Mouse (Mus musculus): ENCODE measurements at regions not wholly inside any gene's neighbourhood (a gene's known extent, or its start where the extent isn't known, plus 50 kb on each side); places are given as distances from the start of the nearest gene placed in this dataset.
A peak's percentile ranks its signal among the peaks of the same experiment; 100 is the strongest.
"Not testable (repeated sequence)": the region's sequence is repeated elsewhere in the genome, so short reads cannot be mapped to it uniquely, and the experiment has no call there.

DNA sequence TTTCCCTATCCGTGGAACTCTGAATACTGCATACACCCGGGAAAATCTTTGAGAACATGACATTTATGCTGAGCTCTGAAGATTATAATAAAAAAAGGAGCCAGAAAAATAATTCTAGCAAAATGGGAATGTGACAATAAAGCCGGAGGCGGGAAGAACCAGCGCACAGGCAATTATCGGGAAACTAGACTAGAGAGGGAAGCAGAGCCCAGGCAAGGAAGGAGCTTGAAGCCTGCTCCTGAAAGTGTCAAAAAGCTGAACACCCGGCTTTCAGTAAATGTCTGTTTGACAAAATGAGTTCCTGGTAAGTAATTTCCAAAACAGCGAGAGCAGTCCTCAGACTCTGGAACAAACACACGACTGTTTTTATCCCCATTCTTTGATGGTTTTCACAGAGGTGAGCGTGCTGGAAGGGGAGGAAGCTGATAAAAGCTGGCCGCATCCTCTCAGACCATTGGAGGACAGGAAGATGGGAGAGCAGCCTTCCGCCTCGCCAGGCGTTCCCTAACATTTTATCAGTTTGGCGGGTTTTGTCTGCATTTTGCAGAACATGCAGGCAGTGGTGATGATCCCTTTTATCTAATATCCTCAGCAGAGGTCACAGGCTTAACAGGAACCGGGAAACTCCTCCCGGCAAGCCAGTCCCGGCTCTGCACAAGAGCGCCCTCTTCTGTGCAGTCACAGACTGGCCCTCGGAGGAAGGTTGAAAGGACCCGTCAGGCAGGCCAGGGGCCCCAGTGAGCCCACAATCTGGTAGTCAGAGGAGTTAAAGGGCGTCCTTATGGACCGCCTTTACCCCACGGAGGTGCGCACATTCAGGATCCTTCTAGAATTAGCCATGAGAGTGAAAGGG, 201.3 kb upstream of the 1700056E22Rik start:
- DNase-seq (ENCODE audit: low spot score in 2 of 2), result peak; percentile 55 to 63

GRCm38 (mm10) chr1:184234320-184234988, 200.4 kb upstream of the 1700056E22Rik start:
- no peak for DNase-seq (ENCODE audit: low spot score in 2 of 2)

- DNase-seq (ENCODE audit: low spot score in 2 of 2), result peak in 1 of 2 experiments; percentile 1
These were observed 199.7 kb upstream of the 1700056E22Rik start for GRCm38 (mm10) chr1:184233741-184234255.

DNA sequence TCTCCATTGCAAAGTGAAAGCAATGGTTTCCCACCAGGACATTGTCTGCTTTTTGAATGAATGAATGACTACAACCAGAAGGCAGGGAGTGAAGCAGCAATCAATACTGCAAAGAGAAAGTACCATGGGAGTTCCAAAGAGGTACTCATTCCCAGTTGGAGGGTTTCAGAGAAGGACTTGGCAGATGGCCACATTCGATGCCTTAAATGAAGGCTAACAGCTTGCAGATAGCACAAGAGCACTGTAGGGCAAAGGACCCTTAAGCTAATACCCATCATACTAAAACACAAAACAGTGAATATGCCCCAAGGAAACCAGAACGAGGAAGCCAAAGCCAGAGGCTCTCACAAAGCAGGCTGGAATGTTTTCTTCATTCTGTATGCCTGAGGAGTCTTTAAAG, 188.2 kb upstream of the 1700056E22Rik start:
- DNase-seq (ENCODE audit: low spot score in 2 of 2), result no peak

GRCm38 (mm10) chr1:184221792-184222191, 187.7 kb upstream of the 1700056E22Rik start:
- DNase-seq (ENCODE audit: low spot score in 2 of 2), result no peak

- no peak for DNase-seq (ENCODE audit: low spot score in 2 of 2)
These were observed 163.2 kb upstream of the 1700056E22Rik start for GRCm38 (mm10) chr1:184197272-184197671.

GRCm38 (mm10) chr1:184191325-184191724, 157.2 kb upstream of the 1700056E22Rik start:
- DNase-seq (ENCODE audit: low spot score in 2 of 2), result no peak

- peak in 1 of 2 experiments; percentile 26 for DNase-seq (ENCODE audit: low spot score in 2 of 2)
These were observed 153.5 kb upstream of the 1700056E22Rik start for GRCm38 (mm10) chr1:184187582-184187981.

GRCm38 (mm10) chr1:184182163-184182562, 148.1 kb upstream of the 1700056E22Rik start:
- no peak for DNase-seq (ENCODE audit: low spot score in 2 of 2)

GRCm38 (mm10) chr1:184174416-184174815, 140.3 kb upstream of the 1700056E22Rik start:
- not testable (repeated sequence) for DNase-seq (ENCODE audit: low spot score in 2 of 2)

- DNase-seq (ENCODE audit: low spot score in 2 of 2), result no peak
These were observed 139.6 kb upstream of the 1700056E22Rik start for GRCm38 (mm10) chr1:184173739-184174138.

DNA sequence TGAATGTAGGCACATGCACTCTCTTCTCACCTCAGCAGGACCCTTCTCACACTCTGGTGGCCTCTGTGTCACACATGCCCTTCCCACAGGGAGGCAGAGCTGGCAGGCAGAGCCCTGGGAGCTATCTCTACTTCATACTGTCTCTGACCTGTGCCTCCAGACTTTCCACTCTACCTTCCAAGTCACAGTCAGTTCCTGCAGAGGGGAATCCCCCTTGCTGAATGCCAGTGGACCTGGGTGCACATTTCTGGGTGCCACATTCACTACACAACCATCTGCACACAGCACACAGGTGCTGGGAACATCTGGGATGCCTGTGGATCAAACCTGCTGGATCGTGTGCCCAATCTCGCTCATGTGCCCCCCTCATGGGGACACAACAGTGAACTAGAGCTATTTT, 138.9 kb upstream of the 1700056E22Rik start:
- no peak for DNase-seq (ENCODE audit: low spot score in 2 of 2)

- DNase-seq (ENCODE audit: low spot score in 2 of 2), result no peak
These were observed 137.5 kb upstream of the 1700056E22Rik start for GRCm38 (mm10) chr1:184171601-184172000.

DNA sequence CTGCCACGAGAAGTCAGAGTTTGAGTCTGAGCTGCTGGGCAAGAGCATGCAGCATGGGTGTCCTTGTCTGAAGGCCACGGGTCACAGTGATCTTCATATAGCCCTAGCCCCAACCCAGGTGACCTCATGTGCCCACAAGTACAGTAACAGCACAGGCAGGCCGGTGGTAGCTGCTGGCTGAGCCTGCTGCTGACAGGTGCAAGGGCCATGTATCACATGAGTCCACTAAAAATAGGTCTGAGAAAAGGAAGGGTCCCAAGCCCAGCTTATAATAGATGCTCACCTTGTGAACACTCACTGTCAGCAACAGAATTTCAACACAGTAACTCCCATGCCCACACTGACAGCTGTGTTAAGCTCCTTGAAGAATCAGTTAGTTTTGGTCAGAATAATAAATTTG, 136.8 kb upstream of the 1700056E22Rik start:
- DNase-seq (ENCODE audit: low spot score in 2 of 2), result no peak

DNA sequence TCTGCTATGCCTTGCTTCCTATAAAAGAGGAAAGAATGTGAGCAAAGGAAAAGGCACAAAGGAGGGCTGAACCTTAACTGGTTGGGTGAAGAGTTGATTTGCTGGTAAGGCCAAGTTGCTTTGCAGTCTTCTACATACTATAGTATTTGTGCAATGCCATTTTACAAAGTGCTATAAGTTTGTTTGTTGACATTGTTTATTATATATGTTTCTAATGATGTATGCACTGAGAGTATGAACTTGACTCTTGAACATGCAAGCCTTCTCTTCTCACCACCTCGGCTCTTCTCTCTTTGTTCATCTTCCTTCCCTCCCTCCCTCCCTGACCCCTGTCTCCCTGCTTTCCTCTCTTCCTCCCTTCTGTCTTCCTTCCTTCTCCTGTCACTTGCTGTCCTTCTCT, 135.9 kb upstream of the 1700056E22Rik start:
- DNase-seq (ENCODE audit: low spot score in 2 of 2), result no peak

DNA sequence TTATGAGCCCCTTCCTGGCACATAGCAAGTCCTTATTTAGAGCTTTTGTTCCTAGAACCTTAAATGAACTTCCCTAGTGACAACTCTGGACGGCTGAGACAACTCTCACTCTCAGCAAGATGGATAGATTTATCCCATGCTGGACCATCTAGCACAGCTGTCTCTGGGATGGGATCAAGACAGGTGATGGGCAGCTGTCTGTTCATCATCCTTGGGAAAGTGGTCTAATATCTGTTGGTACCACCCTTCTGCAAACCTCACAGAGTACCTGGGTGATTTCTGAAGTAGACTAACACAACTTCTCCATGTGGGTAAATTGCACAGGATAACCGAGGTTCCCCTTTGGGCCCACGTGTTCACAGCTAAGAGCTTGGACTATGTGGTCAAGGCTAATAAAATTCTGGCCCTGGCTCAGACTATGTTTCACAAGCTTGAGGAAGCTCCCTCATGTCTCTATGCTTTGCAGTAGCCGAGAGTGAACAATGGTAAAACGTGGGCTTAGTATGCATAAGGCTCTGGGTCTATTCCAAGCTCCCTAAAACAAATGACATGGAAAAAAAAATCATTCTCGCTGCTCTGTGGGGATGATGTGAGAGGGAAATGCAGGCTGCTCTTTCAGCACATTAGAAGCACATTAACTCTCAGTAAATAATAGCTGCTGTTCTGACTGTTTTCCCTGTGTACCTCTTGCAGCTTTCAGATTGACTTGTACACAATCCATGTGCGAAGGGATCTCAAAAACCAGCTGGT, 135.1 kb upstream of the 1700056E22Rik start:
- DNase-seq (ENCODE audit: low spot score in 2 of 2), result no peak

- no peak for DNase-seq (ENCODE audit: low spot score in 2 of 2)
These were observed 132.8 kb upstream of the 1700056E22Rik start for GRCm38 (mm10) chr1:184166951-184167350.

DNA sequence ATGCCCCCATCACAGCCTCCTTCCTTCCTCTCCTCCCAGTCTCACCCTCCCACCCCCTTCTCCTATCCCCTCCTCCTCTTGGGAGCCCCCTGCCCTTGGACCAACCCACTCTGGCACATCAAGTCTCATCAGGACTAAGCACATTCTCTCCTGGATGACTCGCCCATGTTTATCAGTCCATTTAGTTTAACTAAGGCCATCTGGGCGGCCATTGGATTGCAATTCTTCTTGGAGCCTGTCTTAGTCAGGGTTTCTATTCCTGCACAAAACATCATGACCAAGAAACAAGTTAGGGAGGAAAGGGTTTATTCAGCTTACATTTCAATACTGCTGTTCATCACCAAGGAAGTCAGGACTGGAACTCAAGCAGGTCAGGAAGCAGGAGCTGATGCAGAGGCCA, 128.4 kb upstream of the 1700056E22Rik start:
- DNase-seq (ENCODE audit: low spot score in 2 of 2), result not testable (repeated sequence)

DNA sequence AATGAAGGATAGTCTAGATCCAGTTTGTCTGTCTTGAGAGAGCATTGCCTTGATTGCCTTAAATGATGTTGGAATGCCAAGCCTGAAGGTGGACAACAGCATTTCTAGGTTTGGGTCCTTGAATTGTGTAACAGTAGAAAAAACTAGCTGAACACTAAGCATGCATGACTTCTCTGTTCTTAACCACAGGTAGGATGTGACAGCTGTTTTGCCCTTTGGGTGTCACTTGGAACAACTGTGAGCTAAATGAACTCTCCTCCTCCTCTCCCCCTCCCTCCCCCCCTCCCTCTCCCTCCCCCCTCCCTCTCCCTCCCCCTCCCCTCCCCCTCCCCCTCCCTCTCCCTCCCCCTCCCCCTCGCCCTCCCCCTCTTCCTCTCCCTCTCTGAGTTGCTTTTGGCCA, 113.6 kb upstream of the 1700056E22Rik start:
- no peak for DNase-seq (ENCODE audit: low spot score in 2 of 2)

GRCm38 (mm10) chr1:184142974-184143373, 108.9 kb upstream of the 1700056E22Rik start:
- no peak for DNase-seq (ENCODE audit: low spot score in 2 of 2)

DNA sequence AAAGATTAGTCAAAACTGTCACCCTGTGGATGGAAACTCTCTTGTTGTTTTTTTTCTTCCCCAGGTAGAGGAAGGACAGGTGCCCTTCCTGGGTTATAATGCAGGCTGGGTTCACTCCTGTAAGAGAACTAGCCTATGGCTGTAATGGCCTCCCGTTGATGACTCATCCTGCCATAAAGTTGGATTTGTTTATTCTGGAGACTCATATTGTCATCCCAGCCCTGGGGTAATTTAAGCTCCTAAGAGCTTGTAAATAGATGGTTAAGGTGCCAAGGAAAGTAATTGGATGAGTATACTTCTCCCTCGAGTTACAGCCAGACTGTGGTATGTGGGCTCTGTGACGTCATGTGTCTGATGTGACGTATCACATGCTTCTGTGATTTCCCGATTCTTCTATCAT, 106.4 kb upstream of the 1700056E22Rik start:
- no peak for DNase-seq (ENCODE audit: low spot score in 2 of 2)

- DNase-seq (ENCODE audit: low spot score in 2 of 2), result no peak
These were observed 106.0 kb upstream of the 1700056E22Rik start for GRCm38 (mm10) chr1:184140082-184140481.

All from frontal cortex, postnatal 36 days (tissue).